Mouse (Mus musculus) myocyte (in vitro differentiated cells): ENCODE measurements around the gene Gsk3b. TPM values are rescaled to one million over a fixed set of nuclear protein-coding genes. Genes with fewer than 3 reads are reported as not detected.
"Not testable (repeated sequence)": the region's sequence is repeated elsewhere in the genome, so short reads cannot be mapped to it uniquely, and the experiment has no call there.

ENCODE experiments used
- H3K27me3 ChIP-seq: one replicate; pipeline ENCODE4 v1.6.1; 2011; ENCODE audit not compliant: control insufficient read depth, insufficient read depth, insufficient read length
- H3K36me3 ChIP-seq: one replicate; pipeline ENCODE4 v1.6.1; 2011; ENCODE audit not compliant: control insufficient read depth, insufficient read depth
- H3K4me2 ChIP-seq: one replicate; pipeline ENCODE4 v1.6.1; 2011; ENCODE audit warnings: low read depth, control low read depth
- H3K4me3 ChIP-seq: one replicate; pipeline ENCODE4 v1.5.1; 2011; ENCODE audit warnings: mild to moderate bottlenecking, control low read depth, moderate library complexity
- H3K79me2 ChIP-seq: one replicate; pipeline ENCODE4 v1.6.1; 2011; ENCODE audit not compliant: control insufficient read depth, insufficient read depth
- H3ac ChIP-seq: one replicate; pipeline ENCODE4 v1.6.1; 2011; ENCODE audit not compliant: control insufficient read depth, insufficient read length
- CEBPB ChIP-seq: IDR thresholded peaks from 2 replicates; pipeline ENCODE4 v1.6.1; 2011; ENCODE audit warnings: mild to moderate bottlenecking, moderate library complexity; ENCODE audit not compliant: poor library complexity, insufficient read depth, severe bottlenecking
- E2F4 ChIP-seq: IDR thresholded peaks from one replicate; pipeline ENCODE4 v1.6.1; 2011; ENCODE audit warnings: mild to moderate bottlenecking, control low read depth, moderate library complexity; ENCODE audit not compliant: insufficient read depth
- MAX ChIP-seq: IDR thresholded peaks from one replicate; pipeline ENCODE4 v1.6.1; 2011; ENCODE audit warnings: low read depth, mild to moderate bottlenecking, control low read depth
- MYOD1 ChIP-seq, 3 experiments: IDR thresholded peaks; one replicate each; pipeline ENCODE4 v1.6.1; 2011; ENCODE audit warnings: control low read depth in 2 of 3, low read depth in 2 of 3, mild to moderate bottlenecking in 2 of 3, moderate library complexity in 1 of 3; ENCODE audit not compliant: insufficient read length in 2 of 3, control insufficient read depth in 1 of 3
- MYOG ChIP-seq, 3 experiments: IDR thresholded peaks; one replicate each; pipeline ENCODE4 v1.6.1; 2011; ENCODE audit warnings: control low read depth in 2 of 3, low read depth in 2 of 3, mild to moderate bottlenecking in 2 of 3; ENCODE audit not compliant: insufficient read length in 2 of 3, control insufficient read depth in 1 of 3, insufficient read depth in 1 of 3
- POLR2A ChIP-seq: IDR thresholded peaks from one replicate; pipeline ENCODE4 v1.6.1; 2011; ENCODE audit warnings: low read depth, mild to moderate bottlenecking, control low read depth, moderate library complexity; ENCODE audit not compliant: insufficient read length
- POLR2AphosphoS2 ChIP-seq: IDR thresholded peaks from one replicate; pipeline ENCODE4 v1.6.1; 2011; ENCODE audit warnings: low read depth, control low read depth; ENCODE audit not compliant: insufficient read length
- REST ChIP-seq: IDR thresholded peaks from one replicate; pipeline ENCODE4 v1.6.1; 2011; ENCODE audit warnings: mild to moderate bottlenecking, control low read depth, moderate library complexity; ENCODE audit not compliant: insufficient read depth, insufficient read length
- SRF ChIP-seq: IDR thresholded peaks from one replicate; pipeline ENCODE4 v1.6.1; 2011; ENCODE audit warnings: low read depth; ENCODE audit not compliant: control insufficient read depth, insufficient read length
- TCF12 ChIP-seq: IDR thresholded peaks from one replicate; pipeline ENCODE4 v1.6.1; 2011; ENCODE audit warnings: mild to moderate bottlenecking, control low read depth; ENCODE audit not compliant: poor library complexity, insufficient read depth, severe bottlenecking
- TCF3 ChIP-seq: IDR thresholded peaks from one replicate; pipeline ENCODE4 v1.6.1; 2011; ENCODE audit warnings: low read depth, control low read depth; ENCODE audit not compliant: insufficient read length
- USF1 ChIP-seq: IDR thresholded peaks from one replicate; pipeline ENCODE4 v1.6.1; 2011; ENCODE audit warnings: low read depth, mild to moderate bottlenecking, control low read depth, moderate library complexity
- polyA plus RNA-seq: library from polyadenylated mRNA; unstranded; fragments of >200 nt; fragmentation: generic; extraction: Trizol; gene quantifications from one replicate; pipeline ENCODE4 v1.2.1, GENCODE M21; 2012; ENCODE audit warnings: missing spikeins

Gsk3b gene
- polyA plus RNA-seq, 1 experiment, result 18.7 TPM

- H3K27me3 ChIP-seq, result no peaks in the 10 kb centered on the region
- H3K4me3 ChIP-seq, result no peak overlapping the region
- no peak for TF ChIP-seq TCF12
- no peak for TF ChIP-seq MYOG (IDR thresholded peaks at IDR 0.05; ENCODE audit: control insufficient read depth in 1 of 3, insufficient read depth in 1 of 3, insufficient read length in 2 of 3, low read depth in 2 of 3)
- TF ChIP-seq SRF, result no peak
- TF ChIP-seq POLR2A, result no peak
- TF ChIP-seq MAX, result no peak
- TF ChIP-seq REST, result no peak
- TF ChIP-seq E2F4, result no peak
- TF ChIP-seq CEBPB, result no peak
- TF ChIP-seq TCF3, result no peak
- no peak overlapping the region for H3ac ChIP-seq
- no peak overlapping the region for H3K4me2 ChIP-seq
- no peaks in the 10 kb centered on the region for H3K79me2 ChIP-seq
- peaks cover 27% of the 10 kb centered on the region for H3K36me3 ChIP-seq
These were observed 108.5 kb downstream of the Gsk3b start for GRCm38 (mm10) chr16:38197299-38197698.

DNA sequence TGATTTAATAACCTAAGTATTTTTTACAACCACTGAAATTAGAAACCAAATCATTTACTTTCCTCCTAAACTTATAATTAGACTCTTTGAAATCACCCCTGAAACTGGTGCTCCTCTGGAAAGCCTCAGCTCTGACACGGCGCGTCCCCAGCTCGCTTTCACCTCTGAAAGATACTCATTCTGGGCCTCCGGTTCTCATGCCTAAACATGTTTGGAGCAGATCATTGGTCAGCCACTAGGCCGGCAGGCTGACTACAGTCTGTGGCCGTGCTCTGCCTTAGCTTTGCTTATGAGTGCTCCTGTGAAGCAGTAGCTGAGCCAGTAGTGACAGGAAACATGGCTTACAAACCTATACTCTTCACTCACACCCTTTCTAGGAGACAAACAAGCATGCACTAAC is 116.5 kb downstream of the Gsk3b start:
- H3K27me3 ChIP-seq, result no peaks in the 10 kb centered on the region
- H3K36me3 ChIP-seq, result peaks cover 28% of the 10 kb centered on the region
- no peaks in the 10 kb centered on the region for H3K79me2 ChIP-seq
- no peak overlapping the region for H3K4me3 ChIP-seq
- H3ac ChIP-seq, result no peak overlapping the region
- TF ChIP-seq USF1 (no peak), POLR2AphosphoS2 (no peak), SRF (no peak), TCF3 (no peak), POLR2A (no peak), MYOD1 (IDR thresholded peaks at IDR 0.05; ENCODE audit: control insufficient read depth in 1 of 3, insufficient read length in 2 of 3, low read depth in 2 of 3) (no peak), REST (no peak), TCF12 (no peak), CEBPB (no peak), MYOG (IDR thresholded peaks at IDR 0.05; ENCODE audit: control insufficient read depth in 1 of 3, insufficient read depth in 1 of 3, insufficient read length in 2 of 3, low read depth in 2 of 3) (no peak), MAX (no peak), E2F4 (no peak)
- no peak overlapping the region for H3K4me2 ChIP-seq

GRCm38 (mm10) chr16:38222491-38222890 is 133.7 kb downstream of the Gsk3b start:
- H3K4me2 ChIP-seq, H3K27me3 ChIP-seq, H3ac ChIP-seq, H3K4me3 ChIP-seq: not testable (repeated sequence)
- Histone ChIP-seq H3K79me2 (peaks cover 18% of the 10 kb centered on the region), H3K36me3 (peaks cover 51% of the 10 kb centered on the region)

GRCm38 (mm10) chr16:38236936-38237585 is 148.3 kb downstream of the Gsk3b start:
- Histone ChIP-seq H3K4me2 (no peak overlapping the region), H3K4me3 (no peak overlapping the region), H3ac (no peak overlapping the region), H3K79me2 (no peaks in the 10 kb centered on the region), H3K36me3 (peaks cover 17% of the 10 kb centered on the region), H3K27me3 (no peaks in the 10 kb centered on the region)
- no peak for TF ChIP-seq MYOG (IDR thresholded peaks at IDR 0.05; ENCODE audit: control insufficient read depth in 1 of 3, insufficient read depth in 1 of 3, insufficient read length in 2 of 3, low read depth in 2 of 3)
- no peak for TF ChIP-seq E2F4
- TF ChIP-seq REST, result no peak
- no peak for TF ChIP-seq POLR2A
- TF ChIP-seq MYOD1 (IDR thresholded peaks at IDR 0.05; ENCODE audit: control insufficient read depth in 1 of 3, insufficient read length in 2 of 3, low read depth in 2 of 3), result no peak
- no peak for TF ChIP-seq CEBPB

DNA sequence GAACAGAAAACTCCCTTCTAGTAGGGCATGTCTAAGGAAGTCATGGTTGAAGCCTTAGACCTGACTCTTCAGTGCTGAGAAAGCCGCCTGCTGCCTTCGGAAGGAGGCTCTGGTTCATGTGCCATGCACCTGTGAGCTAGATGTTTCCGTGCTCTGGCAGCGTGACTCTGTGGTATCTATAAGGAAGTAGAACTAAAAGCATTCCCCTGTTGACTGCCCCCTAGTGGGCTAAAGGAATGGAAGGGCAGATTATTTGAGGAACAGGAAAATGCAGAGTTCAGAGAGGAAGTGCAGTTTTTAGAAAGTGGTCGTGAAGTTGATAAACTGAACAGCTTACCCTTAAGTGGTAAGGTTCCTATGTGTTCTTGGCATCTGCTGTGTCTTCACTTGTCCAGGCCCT is 150.9 kb downstream of the Gsk3b start:
- Histone ChIP-seq H3K27me3 (no peaks in the 10 kb centered on the region), H3K79me2 (no peaks in the 10 kb centered on the region), H3K36me3 (peaks cover 19% of the 10 kb centered on the region), H3ac (no peak overlapping the region), H3K4me2 (no peak overlapping the region), H3K4me3 (no peak overlapping the region)
- no peak for TF ChIP-seq MYOG (IDR thresholded peaks at IDR 0.05; ENCODE audit: control insufficient read depth in 1 of 3, insufficient read depth in 1 of 3, insufficient read length in 2 of 3, low read depth in 2 of 3)
- no peak for TF ChIP-seq SRF
- no peak for TF ChIP-seq REST
- TF ChIP-seq USF1, result no peak
- no peak for TF ChIP-seq POLR2A
- TF ChIP-seq MYOD1 (IDR thresholded peaks at IDR 0.05; ENCODE audit: control insufficient read depth in 1 of 3, insufficient read length in 2 of 3, low read depth in 2 of 3), result no peak
- no peak for TF ChIP-seq POLR2AphosphoS2
- TF ChIP-seq CEBPB, result no peak
